Mouse (Mus musculus) regulatory T cell (primary cell): ENCODE results near the gene Riox2.

Experiments
- in situ Hi-C: fragments of 300-600 bp; cut with MboI, MseI; formaldehyde crosslinking; loops from one replicate; pipeline ENCODE4 v1.15.1; 2025; ENCODE audit warnings: high pct_unique_total_duplicates

Gene Riox2

DNA sequence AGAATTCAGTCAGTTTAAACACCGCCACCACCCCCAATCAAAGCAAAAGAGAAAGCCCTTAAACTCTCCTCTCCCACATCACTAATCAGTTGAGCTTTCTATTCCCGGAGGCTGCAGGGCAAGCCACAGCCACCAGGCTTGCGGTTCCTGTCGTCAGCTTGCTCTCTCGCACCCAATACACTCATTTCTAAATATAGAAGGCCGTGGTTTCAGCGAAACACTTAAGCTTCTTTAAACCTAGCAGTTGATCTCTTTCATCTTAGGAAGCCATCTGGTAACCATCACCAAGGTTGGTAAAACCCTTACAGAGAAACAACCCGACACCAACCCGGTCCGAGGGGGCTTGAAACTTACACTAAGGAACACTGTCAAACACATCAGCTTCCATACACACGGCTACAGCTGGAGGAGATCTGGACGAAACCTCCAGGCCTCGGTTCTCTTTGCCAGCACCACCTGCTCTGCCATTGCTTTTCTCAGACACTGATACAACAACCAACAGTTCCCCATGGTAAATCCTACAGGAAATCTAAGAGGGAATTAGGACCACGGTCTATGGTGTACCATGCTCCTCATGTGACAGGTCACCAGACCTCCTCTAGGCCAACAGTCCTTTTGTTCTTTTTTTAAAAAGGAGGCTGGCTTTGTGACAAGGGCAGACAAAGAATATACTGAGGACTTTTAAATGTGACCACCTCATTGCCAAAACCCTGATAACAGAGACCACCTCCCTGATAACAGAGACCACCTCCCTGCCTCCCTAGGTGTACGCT is 46.1 kb downstream of the Riox2 start:
- in situ Hi-C loops: loop anchor here (5.0 kb wide), 1 partner anchor 50 kb away; no protein-coding TSS in a partner anchor

GRCm38 (mm10) chr16:59521752-59522423 is 50.3 kb downstream of the Riox2 start:
- in situ Hi-C loops: no loop called here

- in situ Hi-C loops: no loop called here
These were observed 55.4 kb downstream of the Riox2 start for GRCm38 (mm10) chr16:59526939-59527338.

DNA sequence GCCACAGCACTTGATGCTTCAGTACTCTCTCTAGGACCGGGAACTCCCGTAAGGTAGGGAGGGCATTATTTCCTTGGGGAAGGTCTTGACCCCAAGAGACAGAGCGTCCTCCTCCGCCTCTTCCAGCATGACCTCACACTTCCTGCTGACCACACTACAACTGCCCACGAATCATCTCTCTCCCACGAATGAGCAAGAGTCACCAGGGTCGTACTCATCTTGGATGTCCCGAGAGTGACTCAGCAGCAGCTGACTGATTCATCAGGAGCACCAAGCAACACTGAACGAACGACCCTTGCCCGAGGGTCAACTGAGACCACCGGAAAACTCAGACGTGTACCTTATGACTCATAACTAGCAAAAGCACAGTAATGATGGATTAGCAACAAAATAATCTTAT is 58.0 kb downstream of the Riox2 start:
- in situ Hi-C loops: no loop called here

- in situ Hi-C loops: loop anchor here (5.0 kb wide), 1 partner anchor 41 kb away; no protein-coding TSS in a partner anchor
These were observed 59.7 kb downstream of the Riox2 start for GRCm38 (mm10) chr16:59531243-59531642.

GRCm38 (mm10) chr16:59532561-59532960 is 61.0 kb downstream of the Riox2 start:
- in situ Hi-C loops: loop anchor here (5.0 kb wide), 1 partner anchor 40 kb away; no protein-coding TSS in a partner anchor

DNA sequence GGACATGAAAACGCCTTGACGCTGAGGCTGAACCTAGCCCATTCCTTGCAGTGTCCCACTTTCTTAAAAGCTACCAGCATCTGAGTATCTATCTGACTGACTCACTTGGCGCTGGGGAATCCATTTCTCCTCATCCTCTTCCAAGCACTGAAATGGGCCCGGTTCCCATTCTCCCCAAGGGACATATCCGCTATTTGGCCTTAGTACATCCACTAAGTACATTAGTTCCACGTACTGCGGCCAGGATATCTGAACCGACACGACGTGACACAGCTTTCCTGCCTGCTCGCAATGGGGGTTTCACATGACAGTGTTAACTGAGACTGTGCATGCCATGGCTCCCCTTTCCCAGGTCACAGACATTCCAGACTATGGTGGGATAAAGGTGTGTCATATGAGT is 62.8 kb downstream of the Riox2 start:
- in situ Hi-C loops: loop anchor here (5.0 kb wide), 1 partner anchor 38 kb away; no protein-coding TSS in a partner anchor

DNA sequence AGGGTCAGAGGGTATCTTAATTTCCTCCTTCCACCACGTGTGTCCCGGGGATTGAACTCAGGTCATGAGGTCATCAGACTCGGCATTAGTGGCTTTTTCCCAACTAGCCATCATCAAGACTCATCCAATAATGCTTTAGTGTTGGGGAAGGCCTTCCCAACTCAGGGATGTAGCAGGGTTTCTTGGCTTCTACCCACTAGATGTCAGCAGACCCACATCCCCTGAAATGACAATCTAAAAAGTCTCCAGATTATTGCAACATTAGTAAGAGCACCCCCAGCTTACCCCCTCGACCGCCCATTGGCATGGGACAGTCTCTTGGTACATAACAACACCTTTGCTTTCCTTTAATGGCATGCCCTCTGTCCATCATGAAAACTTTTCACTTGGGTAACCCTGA is 64.1 kb downstream of the Riox2 start:
- in situ Hi-C loops: no loop called here

GRCm38 (mm10) chr16:59540944-59541343 is 69.4 kb downstream of the Riox2 start:
- in situ Hi-C loops: no loop called here

DNA sequence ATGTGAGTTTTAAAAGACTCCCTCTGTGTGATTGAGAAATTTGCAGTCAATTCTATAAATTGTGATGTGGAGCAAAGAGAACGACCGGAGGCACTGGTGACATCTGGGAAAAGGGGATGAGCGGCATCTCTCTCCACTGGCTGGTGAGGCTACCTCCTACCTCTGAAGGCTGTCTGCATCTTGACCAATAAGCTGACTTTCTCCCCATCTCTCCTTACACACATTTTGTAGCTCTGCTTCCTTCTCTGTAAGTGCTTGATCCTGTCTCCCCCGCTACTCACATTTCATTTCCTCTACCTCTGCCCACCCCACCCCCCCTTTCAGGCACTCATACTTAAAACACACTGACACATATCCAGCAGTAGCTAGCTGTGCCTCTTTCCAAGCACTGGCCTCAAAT is 69.8 kb downstream of the Riox2 start:
- in situ Hi-C loops: no loop called here
